Comparison of ENCODE assay signal across 8 mouse cellular contexts in genomic region chr15:102997939-102998355, GRCm38 (mm10). TPM values are rescaled to one million over a fixed set of nuclear protein-coding genes. Genes with fewer than 3 reads are reported as not detected.
A peak's percentile ranks its signal among the peaks of the same experiment; 100 is the strongest.
DNase-seq lines count a peak whose midpoint lies in the region; ATAC-seq lines count a peak whose summit lies in the region.

TSS of gene Hoxc6 (plus strand) at chr15:102998257.

- peak within 1 kb of the TSS; percentile 87 for H3K4me3 ChIP-seq in megakaryocyte, embryonic 14.5 days (replicated peaks)
- H3K4me3 ChIP-seq in embryonic facial prominence, embryonic 14.5 days (ENCODE audit: low read depth, low read length) = peak within 1 kb of the TSS; percentile 44
- peak within 1 kb of the TSS; percentile 62 for H3K4me3 ChIP-seq in kidney, embryonic 14.5 days (ENCODE audit: low read length)
- H3K4me3 ChIP-seq in midbrain, embryonic 16.5 days (ENCODE audit: low read depth, low read length) = peak within 1 kb of the TSS; percentile 31

- H3K9ac ChIP-seq in embryonic facial prominence, embryonic 14.5 days (ENCODE audit: low read depth, low read length) = no peak within 1 kb of the TSS
- H3K9ac ChIP-seq in kidney, embryonic 14.5 days (ENCODE audit: low read depth, low read length) = peak within 1 kb of the TSS; percentile 89
- no peak within 1 kb of the TSS for H3K9ac ChIP-seq in midbrain, embryonic 16.5 days (ENCODE audit: low read depth, low read length)

- no peak within 1 kb of the TSS for H3K27ac ChIP-seq in embryonic facial prominence, embryonic 14.5 days (replicated peaks; ENCODE audit: low read depth, low read length)
- H3K27ac ChIP-seq in kidney, embryonic 14.5 days (ENCODE audit: low read depth, low read length) = peak within 1 kb of the TSS; percentile 95
- H3K27ac ChIP-seq in midbrain, embryonic 16.5 days (ENCODE audit: low read length) = no peak within 1 kb of the TSS

- peak within 1 kb of the TSS; percentile 72 for H3K4me2 ChIP-seq in embryonic facial prominence, embryonic 14.5 days (ENCODE audit: low read depth, low read length)
- peak within 1 kb of the TSS; percentile 85 for H3K4me2 ChIP-seq in kidney, embryonic 14.5 days (replicated peaks; ENCODE audit: low read depth, low read length)
- H3K4me2 ChIP-seq in midbrain, embryonic 16.5 days (ENCODE audit: low read length) = peak within 1 kb of the TSS; percentile 55

- H3K27me3 ChIP-seq in megakaryocyte, embryonic 14.5 days (replicated peaks) = peaks cover 98% of the 10 kb centered on the region
- H3K27me3 ChIP-seq in embryonic facial prominence, embryonic 14.5 days (replicated peaks; ENCODE audit: control insufficient read depth, insufficient read depth, low read length) = peaks cover 98% of the 10 kb centered on the region
- H3K27me3 ChIP-seq in kidney, embryonic 14.5 days (ENCODE audit: control insufficient read depth, insufficient read depth, low read length) = peaks cover 12% of the 10 kb centered on the region
- H3K27me3 ChIP-seq in midbrain, embryonic 16.5 days (ENCODE audit: control insufficient read depth, insufficient read depth, low read depth, low read length) = peaks cover 85% of the 10 kb centered on the region

- H3K36me3 ChIP-seq in megakaryocyte, embryonic 14.5 days (replicated peaks; ENCODE audit: low read length) = no peaks in the 10 kb centered on the region
- H3K36me3 ChIP-seq in embryonic facial prominence, embryonic 14.5 days (ENCODE audit: control insufficient read depth, insufficient read depth, low read length) = no peaks in the 10 kb centered on the region
- H3K36me3 ChIP-seq in kidney, embryonic 14.5 days (ENCODE audit: control insufficient read depth, insufficient read depth, low read length) = no peaks in the 10 kb centered on the region
- no peaks in the 10 kb centered on the region for H3K36me3 ChIP-seq in midbrain, embryonic 16.5 days (ENCODE audit: control insufficient read depth, insufficient read depth, low read length)

- ATAC-seq in megakaryocyte, adult 5-6 weeks (ENCODE audit: poor library complexity, severe bottlenecking) = no peak
- no peak for ATAC-seq in embryonic facial prominence, embryonic 14.5 days (ENCODE audit: low read depth)
- ATAC-seq in kidney, embryonic 14.5 days (ENCODE audit: low FRiP score, low TSS enrichment) = peak; percentile 65
- no peak for ATAC-seq in midbrain, embryonic 16.5 days

- no peak for DNase-seq in embryonic facial prominence, embryonic 14.5 days (ENCODE audit: low spot score)
- DNase-seq in thymus, postnatal 25 days = no peak
- DNase-seq in spleen, postnatal 10 days (ENCODE audit: low spot score in 2 of 2) = no peak
- no peak for DNase-seq in spleen, postnatal 36 days (ENCODE audit: low spot score in 2 of 2)

- peaks cover 27% of the 10 kb centered on the region for H3K4me1 ChIP-seq in megakaryocyte, embryonic 14.5 days
- peaks cover 15% of the 10 kb centered on the region; the same call in 1 of the 2 replicates for H3K4me1 ChIP-seq in embryonic facial prominence, embryonic 14.5 days (ENCODE audit: control insufficient read depth, insufficient read depth, low read length)
- H3K4me1 ChIP-seq in kidney, embryonic 14.5 days (ENCODE audit: control insufficient read depth, insufficient read depth, low read length) = peaks cover 49% of the 10 kb centered on the region
- H3K4me1 ChIP-seq in midbrain, embryonic 16.5 days (ENCODE audit: control insufficient read depth, insufficient read depth, low read length) = peaks cover 4% of the 10 kb centered on the region; the same call in 1 of the 2 replicates

- H3K9me3 ChIP-seq in megakaryocyte, embryonic 14.5 days = no peaks in the 10 kb centered on the region; the same call in 1 of the 2 replicates
- no peaks in the 10 kb centered on the region for H3K9me3 ChIP-seq in embryonic facial prominence, embryonic 14.5 days (ENCODE audit: control insufficient read depth, low read length)
- H3K9me3 ChIP-seq in kidney, embryonic 14.5 days (ENCODE audit: control insufficient read depth, low read length) = no peaks in the 10 kb centered on the region
- no peaks in the 10 kb centered on the region for H3K9me3 ChIP-seq in midbrain, embryonic 16.5 days (replicated peaks; ENCODE audit: control insufficient read depth, low read length, poor library complexity, severe bottlenecking)

- 2% methylated on average over 19 of the region's 19 CpGs for WGBS in embryonic facial prominence, embryonic 14.5 days
- whole genome bisulfite sequencing in kidney, embryonic 14.5 days = under 1% methylated on average over 19 of the region's 19 CpGs
- 1% methylated on average over 19 of the region's 19 CpGs for WGBS in midbrain, embryonic 16.5 days

RNA-seq across cellular contexts. Expression of gene Hoxc6, which starts in this region (rescaled TPM):
- polyA plus RNA-seq in megakaryocyte, embryonic 14.5 days (2012; ENCODE audit: insufficient read depth, low replicate concordance) = not detected in 2 replicates
- total RNA-seq in megakaryocyte, adult 5-6 weeks (2015) = not detected in 2 replicates
- total RNA-seq in megakaryocyte, adult 5-6 weeks (2017) = not detected in 2 replicates
- polyA plus RNA-seq in embryonic facial prominence, embryonic 14.5 days (2014; fragmentation: Nextera tagmentation; extraction: Ambion mirVana) = 0.25 and 0.93 TPM in 2 replicates
- 12.3 and 16.1 TPM in 2 replicates for polyA plus RNA-seq in kidney, embryonic 14.5 days (2014; fragmentation: Nextera tagmentation; extraction: Ambion mirVana)
- not detected in 2 replicates for polyA plus RNA-seq in midbrain, embryonic 16.5 days (2015; fragmentation: Nextera tagmentation; extraction: Ambion mirVana)

Comparison
In these comparisons a context has a peak if more than half of its experiments do, and no peak if none do; other contexts are left out.
1. H3K4me3 ChIP-seq: peak in every context shown above with its lines; median percentile 87 in megakaryocyte, embryonic 14.5 days; 62 in kidney, embryonic 14.5 days; 44 in embryonic facial prominence, embryonic 14.5 days; 31 in midbrain, embryonic 16.5 days.